Mouse (Mus musculus) spleen, postnatal 14 days (tissue): ENCODE data around the gene Utp11.
A peak's percentile ranks its signal among the peaks of the same experiment; 100 is the strongest.
"Not testable (repeated sequence)": the region's sequence is repeated elsewhere in the genome, so short reads cannot be mapped to it uniquely, and the experiment has no call there.

Source experiments
- DNase-seq, 2 experiments: peaks; one replicate each; pipeline ENCODE4 v3.0.0; 2021 to 2022; ENCODE audit warnings: low spot score in 2 of 2

The Utp11 gene

DNA sequence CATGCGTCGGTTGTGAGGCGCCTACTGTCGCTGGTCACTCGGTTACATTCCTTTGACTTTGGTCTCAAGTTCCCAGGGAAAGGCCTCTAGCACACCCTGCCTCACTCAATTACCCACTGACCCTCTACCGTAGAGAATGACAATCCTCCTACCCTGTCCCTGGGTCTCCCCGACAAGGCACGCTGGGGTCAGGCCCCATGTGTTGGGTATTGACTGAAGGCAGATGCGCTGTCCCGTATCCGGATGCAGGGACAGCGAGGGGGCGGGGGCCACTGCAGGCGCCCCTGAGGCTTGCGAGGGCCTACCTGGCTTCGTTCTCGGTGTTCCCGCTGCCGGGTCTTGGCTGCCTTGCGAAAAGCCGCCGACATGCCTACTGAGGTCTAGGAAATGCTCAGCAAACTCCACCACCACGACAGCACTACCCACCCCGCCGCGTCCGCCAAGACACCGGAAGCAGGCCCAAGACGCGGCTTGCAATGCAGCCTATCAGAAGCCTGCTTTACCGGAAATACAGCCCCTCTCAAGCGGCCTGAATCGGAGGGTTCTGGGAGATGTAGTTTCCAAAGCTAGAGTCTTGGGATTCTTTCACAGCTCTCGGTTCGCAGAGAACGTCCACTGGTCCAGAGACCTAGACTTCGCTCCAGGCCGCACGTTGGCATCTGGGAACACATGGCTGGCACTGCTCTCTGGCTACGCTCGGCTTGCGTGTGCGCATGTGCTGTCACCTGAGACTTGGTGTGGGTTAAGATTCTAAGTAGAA is at the start of gene Utp11:
Gene Utp11 (minus strand): TSS at position 466 of the 760 bp plus-strand sequence.
- peak; percentile 63 to 72 for DNase-seq

DNA sequence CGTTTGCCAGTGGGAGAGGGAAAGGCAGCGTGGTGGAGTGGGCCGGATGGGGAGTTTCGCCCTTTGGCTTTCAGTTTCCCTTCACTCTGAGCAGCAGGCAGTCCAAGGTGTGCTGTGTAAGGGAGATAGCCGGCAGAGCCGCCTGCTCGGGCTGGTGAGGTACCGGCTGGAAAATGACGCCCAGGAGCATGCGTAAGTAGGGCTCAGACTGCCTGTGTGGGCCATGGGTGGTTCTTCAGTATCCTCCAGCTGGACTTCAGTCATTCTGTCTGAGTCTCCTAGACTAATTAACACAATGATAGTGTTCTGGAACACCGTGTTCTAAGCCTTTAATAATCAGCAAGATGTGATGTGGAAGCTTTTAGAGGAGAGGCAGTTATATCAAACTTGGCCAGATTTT is 49.4 kb upstream of the Utp11 start:
- no peak for DNase-seq

GRCm38 (mm10) chr4:124741376-124742343 is 48.3 kb upstream of the Utp11 start, which contains the start of gene Inpp5b:
Gene Inpp5b (plus strand): TSS chr4:124741850.
- peak; percentile 47 to 67 for DNase-seq

GRCm38 (mm10) chr4:124738783-124739182 is 45.4 kb upstream of the Utp11 start:
- DNase-seq = no peak

- DNase-seq = no peak
These were observed 44.6 kb upstream of the Utp11 start for GRCm38 (mm10) chr4:124738013-124738412.

- no peak for DNase-seq
These were observed 44.1 kb upstream of the Utp11 start for GRCm38 (mm10) chr4:124737486-124737885.

- no peak for DNase-seq
These were observed 43.6 kb upstream of the Utp11 start for GRCm38 (mm10) chr4:124736952-124737351.

GRCm38 (mm10) chr4:124726121-124726520 is 32.7 kb upstream of the Utp11 start:
- no peak for DNase-seq

DNA sequence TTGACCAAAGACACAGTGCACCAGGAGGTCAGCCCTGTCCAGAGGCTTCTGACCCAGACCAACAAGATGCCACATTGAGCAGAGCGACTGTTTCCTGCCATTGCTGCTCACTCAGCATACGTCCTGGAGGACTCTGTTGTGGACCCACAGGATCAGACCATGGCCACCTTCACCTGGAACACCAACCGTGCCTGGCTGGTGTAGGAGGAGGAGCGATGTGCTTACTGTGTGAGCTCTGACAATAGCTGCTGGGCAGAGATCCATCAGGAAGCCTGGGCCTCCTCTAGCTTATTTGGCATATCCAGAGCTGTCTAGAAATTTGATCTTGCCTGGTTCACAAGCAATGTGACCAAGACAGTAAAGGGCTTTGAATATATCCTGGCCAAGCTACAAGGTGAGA is 25.7 kb upstream of the Utp11 start:
- no peak for DNase-seq

DNA sequence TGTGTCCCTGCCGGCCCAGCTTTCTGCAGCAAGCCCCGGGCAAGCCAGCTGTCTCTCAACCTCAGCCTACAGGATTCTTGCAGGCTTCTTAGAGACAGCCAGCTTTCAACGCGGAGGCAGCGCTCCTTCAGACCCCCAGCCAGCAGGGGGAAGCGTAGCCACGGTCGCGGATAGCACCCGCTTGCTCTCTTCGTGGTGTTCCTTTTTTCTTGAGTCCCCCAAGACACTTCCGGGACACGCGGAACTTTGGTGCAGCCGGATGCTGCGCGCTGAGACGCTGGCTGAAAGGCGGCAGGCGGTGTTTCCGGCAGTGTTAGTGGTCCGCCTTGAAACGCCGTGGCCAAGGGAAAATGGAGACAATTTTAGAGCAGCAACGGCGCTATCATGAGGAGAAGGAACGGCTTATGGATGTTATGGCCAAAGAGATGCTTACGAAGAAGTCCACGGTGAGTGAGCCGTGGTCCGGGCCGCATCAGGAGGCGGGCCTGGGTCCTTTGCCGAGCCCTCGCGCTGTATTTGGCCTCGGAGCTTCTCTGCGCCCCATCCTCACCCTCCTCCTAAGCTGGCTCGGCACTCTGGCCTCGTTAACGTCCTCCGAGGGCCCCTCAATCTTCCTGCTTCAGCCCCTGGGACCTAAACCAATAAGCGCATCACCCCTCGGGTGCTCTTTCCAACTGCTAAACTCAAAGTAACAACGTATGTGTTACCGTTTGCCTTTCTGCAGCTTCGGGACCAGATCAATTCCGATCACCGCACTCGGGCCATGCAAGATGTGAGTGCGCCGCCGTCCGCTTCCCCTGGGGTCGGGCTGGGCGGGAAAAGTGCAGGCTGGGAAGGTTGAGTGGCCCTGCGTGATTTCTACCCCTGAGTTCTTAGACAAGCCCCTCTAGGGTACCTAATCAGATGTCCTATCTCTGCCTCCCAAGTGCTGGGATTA is 21.4 kb upstream of the Utp11 start, which contains the start of gene Sf3a3:
Gene Sf3a3 (plus strand): TSS at position 232 of the 937 bp plus-strand sequence.
- peak; percentile 87 to 93 for DNase-seq

- DNase-seq = not testable (repeated sequence)
These were observed 20.4 kb upstream of the Utp11 start for GRCm38 (mm10) chr4:124713850-124714249.

DNA sequence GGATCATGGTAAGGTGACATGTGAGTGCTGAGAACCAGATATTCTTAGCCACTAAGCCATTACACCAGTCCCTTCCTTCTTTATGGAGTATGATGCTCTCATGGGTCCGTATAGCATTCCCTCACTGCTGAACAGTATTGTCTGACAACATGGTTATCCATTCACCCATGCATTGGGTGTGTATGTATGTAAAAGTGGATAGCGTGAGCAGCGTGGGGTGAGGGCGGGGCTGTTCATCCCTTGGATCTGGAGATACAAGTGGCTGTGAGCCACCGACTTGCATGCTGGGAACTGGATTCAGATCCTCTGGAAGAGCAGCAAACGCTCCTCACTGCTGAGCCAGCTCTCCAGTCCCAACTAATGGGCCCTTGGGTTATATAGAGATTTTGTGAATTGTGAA is 19.2 kb upstream of the Utp11 start:
- no peak for DNase-seq

- peak in 1 of 2 experiments; percentile 38 for DNase-seq
These were observed 17.4 kb upstream of the Utp11 start for GRCm38 (mm10) chr4:124710776-124711291.

DNA sequence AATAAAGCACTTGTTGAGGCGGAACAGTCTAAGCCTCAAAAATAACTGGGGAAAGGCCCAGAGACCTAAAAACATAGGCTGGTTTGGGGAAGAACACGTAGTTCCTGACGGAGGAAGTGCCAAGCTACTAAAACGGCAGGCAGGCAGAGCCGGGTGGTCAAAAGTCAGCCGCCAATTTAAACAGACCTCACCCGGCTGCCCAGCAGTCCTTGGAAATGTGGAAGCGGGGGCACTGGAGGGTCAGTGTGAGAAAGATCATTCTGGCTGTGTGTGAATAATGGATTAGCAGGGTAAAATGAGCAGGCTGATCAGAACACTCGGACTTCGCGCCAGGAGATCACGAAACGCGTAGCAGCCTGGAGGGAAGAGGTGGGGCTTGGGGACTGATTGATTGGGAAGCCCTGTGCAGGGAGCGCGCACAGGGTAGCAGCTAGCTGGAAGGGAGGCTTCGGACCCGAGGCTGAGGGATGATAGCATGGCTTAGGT is 16.6 kb upstream of the Utp11 start:
- DNase-seq = no peak

DNA sequence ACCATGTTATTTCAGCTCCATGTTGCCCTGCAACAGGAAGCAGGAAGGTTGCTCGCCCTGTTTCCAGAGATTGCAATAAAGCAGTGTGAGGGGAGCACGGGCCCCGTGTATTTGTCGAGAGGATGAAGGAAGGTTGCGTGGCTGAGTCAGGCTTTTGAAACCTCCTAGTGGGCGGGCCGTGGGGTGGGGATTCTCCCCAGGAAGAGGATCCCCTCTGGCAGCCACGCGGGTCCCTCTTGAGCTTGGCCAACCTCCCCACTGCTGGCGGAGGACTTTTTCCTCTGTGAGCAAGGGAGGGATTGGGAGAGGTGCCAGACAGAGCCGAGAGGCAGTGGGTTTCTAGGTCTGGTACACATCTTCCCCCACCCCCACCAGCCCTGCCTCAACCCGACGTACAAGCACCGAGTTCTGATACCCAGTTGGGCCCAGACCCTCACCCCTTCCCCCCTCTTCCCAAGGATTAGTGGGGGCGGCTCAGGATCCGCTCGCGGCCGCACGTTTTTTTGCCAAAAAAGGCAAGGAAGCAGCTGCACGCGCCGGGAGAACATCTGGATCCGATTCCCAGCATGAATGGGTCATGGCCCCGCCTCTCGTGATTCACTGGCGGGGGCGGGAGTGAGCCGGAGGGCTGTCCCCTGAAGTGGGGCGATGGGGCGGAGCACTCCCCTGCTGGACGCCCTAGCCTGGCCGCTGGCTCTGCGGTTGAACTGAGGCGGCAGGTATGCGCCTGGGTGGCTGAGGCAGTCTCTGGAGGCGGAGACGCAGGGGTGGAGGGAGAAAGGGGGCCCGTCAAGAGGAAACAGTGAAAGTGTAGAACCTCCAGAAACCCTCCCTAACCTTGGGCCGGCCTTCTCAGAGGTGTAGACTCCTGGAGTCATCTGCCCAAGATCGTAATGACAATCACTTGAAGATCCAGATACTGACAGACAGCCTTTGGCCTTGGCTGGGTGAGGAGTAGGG is 15.4 kb upstream of the Utp11 start:
- DNase-seq = peak; percentile 51 to 61

DNA sequence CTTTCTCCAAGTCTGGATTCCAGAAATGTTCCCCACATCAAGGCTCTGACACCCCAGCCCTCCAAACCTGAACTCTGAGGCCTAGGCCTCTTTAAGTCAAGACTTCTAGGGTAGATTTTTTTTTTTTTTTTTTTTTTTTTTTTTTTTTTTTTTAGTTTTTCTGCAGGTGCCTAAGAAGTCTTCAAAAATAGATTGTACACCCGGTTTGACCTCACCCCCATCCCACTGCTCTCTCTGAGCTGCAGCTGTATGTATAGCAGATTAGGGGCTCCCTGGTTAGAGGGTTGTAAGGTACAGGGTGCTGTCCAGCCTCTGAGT is 14.8 kb upstream of the Utp11 start:
- not testable (repeated sequence) for DNase-seq

GRCm38 (mm10) chr4:124707381-124708199 is 14.2 kb upstream of the Utp11 start:
- not testable (repeated sequence) for DNase-seq

DNA sequence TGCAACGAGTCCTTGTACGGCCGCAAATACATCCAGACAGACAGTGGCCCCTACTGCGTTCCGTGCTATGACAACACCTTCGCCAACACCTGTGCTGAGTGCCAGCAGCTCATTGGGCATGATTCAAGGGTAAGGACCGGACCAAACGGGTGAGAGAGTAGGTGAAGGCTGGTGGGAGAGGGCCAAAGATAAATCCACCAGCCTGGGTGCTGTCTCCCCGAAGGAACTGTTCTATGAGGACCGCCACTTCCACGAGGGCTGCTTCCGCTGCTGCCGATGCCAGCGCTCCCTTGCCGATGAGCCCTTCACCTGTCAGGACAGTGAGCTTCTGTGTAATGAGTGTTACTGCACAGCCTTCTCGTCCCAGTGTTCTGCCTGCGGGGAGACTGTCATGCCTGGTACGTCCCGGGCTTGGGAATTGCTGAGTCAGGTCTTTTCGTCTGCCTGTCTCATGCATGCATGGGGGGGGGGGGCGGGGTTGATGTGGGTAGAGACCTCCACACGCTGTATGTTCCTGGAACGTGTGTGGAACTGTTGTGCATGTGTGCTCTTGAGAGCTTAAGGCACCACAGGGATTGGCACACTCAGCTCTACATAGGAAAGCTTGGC is 12.4 kb upstream of the Utp11 start:
- no peak for DNase-seq
